Mouse (Mus musculus) limb, embryonic 15.5 days (tissue): ENCODE measurements at regions not wholly inside any gene's neighbourhood (a gene's known extent, or its start where the extent isn't known, plus 50 kb on each side); places are given as distances from the start of the nearest gene placed in this dataset.

Source experiments
- ATAC-seq: fragments of 200-750 bp; cut with Nextera tagmentation; 2 replicates; pipeline ENCODE4 v1.8.0; 2017; ENCODE audit warnings: low read depth, moderate TSS enrichment; ENCODE audit not compliant: insufficient number of reproducible peaks, low FRiP score, low TSS enrichment
- H3K27ac ChIP-seq: fragments of 300-500 bp; sonication (generic); 2 replicates; pipeline ENCODE4 v1.5.1; 2015; ENCODE audit warnings: moderate library complexity, mild to moderate bottlenecking, inconsistent platforms
- H3K27me3 ChIP-seq: fragments of 300-500 bp; sonication (generic); 2 replicates; pipeline ENCODE4 v1.6.1; 2015; ENCODE audit warnings: inconsistent platforms
- H3K36me3 ChIP-seq: fragments of 300-500 bp; sonication (generic); 2 replicates; pipeline ENCODE4 v1.6.1; 2015; ENCODE audit warnings: inconsistent platforms
- H3K4me1 ChIP-seq: fragments of 300-500 bp; sonication (generic); 2 replicates; pipeline ENCODE4 v1.6.1; 2015; ENCODE audit warnings: inconsistent platforms
- H3K4me2 ChIP-seq: fragments of 300-500 bp; sonication (generic); 2 replicates; pipeline ENCODE4 v1.6.1; 2015; ENCODE audit warnings: mild to moderate bottlenecking, inconsistent platforms
- H3K4me3 ChIP-seq: fragments of 300-500 bp; sonication (generic); 2 replicates; pipeline ENCODE4 v1.5.1; 2015; ENCODE audit warnings: mild to moderate bottlenecking, inconsistent platforms
- H3K9ac ChIP-seq: fragments of 300-500 bp; sonication (generic); 2 replicates; pipeline ENCODE4 v1.6.1; 2015; ENCODE audit warnings: inconsistent platforms
- H3K9me3 ChIP-seq: fragments of 300-500 bp; sonication (generic); 2 replicates; pipeline ENCODE4 v1.6.1; 2016; ENCODE audit warnings: inconsistent platforms
- WGBS: fragments of 180-500 bp; shearing (Covaris S2); methylation state at CpG from one replicate; pipeline ENCODE4 v1.1.7; 2015; 5-methylcytosine and 5-hydroxymethylcytosine counted together

- no peak overlapping the region for H3K27ac ChIP-seq
- no peaks in the 10 kb centered on the region for H3K9me3 ChIP-seq
- peak overlapping the region; percentile 20 for H3K4me3 ChIP-seq
- no peak overlapping the region for H3K9ac ChIP-seq
- no peaks in the 10 kb centered on the region for H3K36me3 ChIP-seq
- H3K27me3 ChIP-seq: peaks cover 36% of the 10 kb centered on the region
- H3K4me2 ChIP-seq: peak overlapping the region; percentile 43
- 5% methylated on average over 23 of the region's 23 CpGs for WGBS
- no peak for ATAC-seq
- peaks cover 17% of the 10 kb centered on the region; the same call in 1 of the 2 replicates for H3K4me1 ChIP-seq
Observed at GRCm38 (mm10) chr5:101537518-101538380, 127.0 kb downstream of the Nkx6-1 start.

- Histone ChIP-seq H3K9ac (no peak overlapping the region), H3K27ac (no peak overlapping the region), H3K4me2 (no peak overlapping the region), H3K4me1 (peaks cover 17% of the 10 kb centered on the region; the same call in 1 of the 2 replicates), H3K36me3 (no peaks in the 10 kb centered on the region), H3K9me3 (no peaks in the 10 kb centered on the region), H3K4me3 (no peak overlapping the region), H3K27me3 (peaks cover 19% of the 10 kb centered on the region)
- no peak for ATAC-seq
- WGBS: 66% methylated on average over 5 of the region's 5 CpGs
Observed at GRCm38 (mm10) chr5:101535451-101535850, 129.3 kb downstream of the Nkx6-1 start.

GRCm38 (mm10) chr5:101525346-101525745 is 139.4 kb downstream of the Nkx6-1 start:
- Histone ChIP-seq H3K27ac (no peak overlapping the region), H3K4me2 (no peak overlapping the region), H3K9ac (no peak overlapping the region), H3K4me3 (no peak overlapping the region), H3K36me3 (no peaks in the 10 kb centered on the region), H3K4me1 (0 out of 2 replicates have a peak, but pooled peaks cover 3% of the 10 kb centered on the region), H3K27me3 (0 out of 2 replicates have a peak, but pooled peaks cover 5% of the 10 kb centered on the region), H3K9me3 (no peaks in the 10 kb centered on the region)
- WGBS: 60% methylated on average over 5 of the region's 5 CpGs
- no peak for ATAC-seq

- Histone ChIP-seq H3K27me3 (0 out of 2 replicates have a peak, but pooled peaks cover 5% of the 10 kb centered on the region), H3K27ac (no peak overlapping the region), H3K4me3 (no peak overlapping the region), H3K36me3 (no peaks in the 10 kb centered on the region), H3K4me1 (0 out of 2 replicates have a peak, but pooled peaks cover 3% of the 10 kb centered on the region), H3K9ac (no peak overlapping the region), H3K9me3 (no peaks in the 10 kb centered on the region), H3K4me2 (no peak overlapping the region)
- 28% methylated on average over 4 of the region's 4 CpGs for WGBS
- no peak for ATAC-seq
Observed at GRCm38 (mm10) chr5:101524670-101525069, 140.1 kb downstream of the Nkx6-1 start.

- no peak overlapping the region for H3K9ac ChIP-seq
- H3K27ac ChIP-seq: no peak overlapping the region
- WGBS: 22% methylated on average over 7 of the region's 7 CpGs
- no peaks in the 10 kb centered on the region for H3K36me3 ChIP-seq
- H3K9me3 ChIP-seq: no peaks in the 10 kb centered on the region
- 0 out of 2 replicates have a peak, but pooled peaks cover 3% of the 10 kb centered on the region for H3K4me1 ChIP-seq
- no peak for ATAC-seq
- no peak overlapping the region for H3K4me3 ChIP-seq
- H3K4me2 ChIP-seq: 0 out of 2 replicates have a peak overlapping the region, but pooled peaks have one; percentile 5
- H3K27me3 ChIP-seq: 0 out of 2 replicates have a peak, but pooled peaks cover 5% of the 10 kb centered on the region
Observed at GRCm38 (mm10) chr5:101523902-101524301, 140.9 kb downstream of the Nkx6-1 start.

- Histone ChIP-seq H3K36me3 (no peaks in the 10 kb centered on the region), H3K27me3 (0 out of 2 replicates have a peak, but pooled peaks cover 5% of the 10 kb centered on the region), H3K27ac (no peak overlapping the region), H3K4me2 (0 out of 2 replicates have a peak overlapping the region, but pooled peaks have one; percentile 5), H3K9me3 (no peaks in the 10 kb centered on the region), H3K4me3 (no peak overlapping the region), H3K4me1 (0 out of 2 replicates have a peak, but pooled peaks cover 3% of the 10 kb centered on the region), H3K9ac (no peak overlapping the region)
- 36% methylated on average over 7 of the region's 7 CpGs for WGBS
- ATAC-seq: no peak
Observed at GRCm38 (mm10) chr5:101523490-101523889, 141.3 kb downstream of the Nkx6-1 start.

- H3K27ac ChIP-seq: no peak overlapping the region
- WGBS: 58% methylated on average over 9 of the region's 9 CpGs
- 0 out of 2 replicates have a peak, but pooled peaks cover 3% of the 10 kb centered on the region for H3K4me1 ChIP-seq
- H3K36me3 ChIP-seq: no peaks in the 10 kb centered on the region
- H3K9ac ChIP-seq: no peak overlapping the region
- H3K4me2 ChIP-seq: no peak overlapping the region
- H3K27me3 ChIP-seq: 0 out of 2 replicates have a peak, but pooled peaks cover 5% of the 10 kb centered on the region
- ATAC-seq: no peak
- no peak overlapping the region for H3K4me3 ChIP-seq
- no peaks in the 10 kb centered on the region for H3K9me3 ChIP-seq
Observed at GRCm38 (mm10) chr5:101520935-101521655, 143.7 kb downstream of the Nkx6-1 start.

- Histone ChIP-seq H3K36me3 (no peaks in the 10 kb centered on the region), H3K9ac (no peak overlapping the region), H3K4me3 (no peak overlapping the region), H3K27me3 (no peaks in the 10 kb centered on the region), H3K27ac (no peak overlapping the region), H3K4me2 (no peak overlapping the region), H3K9me3 (no peaks in the 10 kb centered on the region), H3K4me1 (0 out of 2 replicates have a peak, but pooled peaks cover 3% of the 10 kb centered on the region)
- 51% methylated on average over 14 of the region's 14 CpGs for WGBS
- no peak for ATAC-seq
Observed at GRCm38 (mm10) chr5:101518791-101519547, 145.8 kb downstream of the Nkx6-1 start.

- Histone ChIP-seq H3K4me2 (no peak overlapping the region), H3K9me3 (no peaks in the 10 kb centered on the region), H3K9ac (no peak overlapping the region), H3K27me3 (no peaks in the 10 kb centered on the region), H3K4me1 (no peaks in the 10 kb centered on the region), H3K36me3 (no peaks in the 10 kb centered on the region), H3K4me3 (no peak overlapping the region), H3K27ac (no peak overlapping the region)
- 90% methylated on average over 14 of the region's 14 CpGs for WGBS
- no peak for ATAC-seq
Observed at GRCm38 (mm10) chr5:101497698-101498048, 167.1 kb downstream of the Nkx6-1 start.

GRCm38 (mm10) chr5:101496924-101497697 is 167.7 kb downstream of the Nkx6-1 start:
- no peaks in the 10 kb centered on the region for H3K27me3 ChIP-seq
- H3K4me3 ChIP-seq: no peak overlapping the region
- H3K36me3 ChIP-seq: no peaks in the 10 kb centered on the region
- no peaks in the 10 kb centered on the region for H3K9me3 ChIP-seq
- ATAC-seq: no peak
- no peak overlapping the region for H3K9ac ChIP-seq
- no peak overlapping the region for H3K4me2 ChIP-seq
- 68% methylated on average over 16 of the region's 16 CpGs for WGBS
- H3K4me1 ChIP-seq: no peaks in the 10 kb centered on the region
- no peak overlapping the region for H3K27ac ChIP-seq

- H3K4me2 ChIP-seq: no peak overlapping the region
- no peaks in the 10 kb centered on the region for H3K36me3 ChIP-seq
- ATAC-seq: no peak
- H3K4me1 ChIP-seq: no peaks in the 10 kb centered on the region
- no peak overlapping the region for H3K27ac ChIP-seq
- H3K4me3 ChIP-seq: no peak overlapping the region
- H3K9me3 ChIP-seq: no peaks in the 10 kb centered on the region
- no peaks in the 10 kb centered on the region for H3K27me3 ChIP-seq
- H3K9ac ChIP-seq: no peak overlapping the region
- 96% methylated on average over 9 of the region's 9 CpGs for WGBS
Observed at GRCm38 (mm10) chr5:101496161-101496560, 168.6 kb downstream of the Nkx6-1 start.
